Mouse (Mus musculus) brain, embryonic 14.5 days (tissue): ENCODE results near the gene Apba1.

Experiments
- CTCF ChIP-seq: fragments of 200-500 bp; IDR thresholded peaks from 2 replicates; pipeline ENCODE4 v1.5.1; 2012; ENCODE audit warnings: inconsistent platforms, mild to moderate bottlenecking, moderate library complexity, borderline replicate concordance; ENCODE audit not compliant: insufficient read depth, insufficient read length; ENCODE audit errors: extremely low read depth
- POLR2A ChIP-seq: fragments of 200-500 bp; IDR thresholded peaks from 2 replicates; pipeline ENCODE4 v1.6.1; 2012; ENCODE audit warnings: mild to moderate bottlenecking, inconsistent platforms, borderline replicate concordance; ENCODE audit not compliant: poor library complexity, insufficient read depth, insufficient read length, severe bottlenecking; ENCODE audit errors: extremely low read depth

- TF ChIP-seq POLR2A (no peak), CTCF (no peak)
These were observed 198.9 kb downstream of the Apba1 start for GRCm38 (mm10) chr19:23957563-23957962.
